Mouse (Mus musculus): ENCODE results near the gene Hcn1. TPM values are rescaled to one million over a fixed set of nuclear protein-coding genes. Genes with fewer than 3 reads are reported as not detected.

Gene Hcn1
- total RNA-seq (2021): under 1 TPM; 0.03 to 0.06 TPM
- long read RNA-seq, experiment 1: 0 reads
- long read RNA-seq, experiment 2: 0 reads

DNA sequence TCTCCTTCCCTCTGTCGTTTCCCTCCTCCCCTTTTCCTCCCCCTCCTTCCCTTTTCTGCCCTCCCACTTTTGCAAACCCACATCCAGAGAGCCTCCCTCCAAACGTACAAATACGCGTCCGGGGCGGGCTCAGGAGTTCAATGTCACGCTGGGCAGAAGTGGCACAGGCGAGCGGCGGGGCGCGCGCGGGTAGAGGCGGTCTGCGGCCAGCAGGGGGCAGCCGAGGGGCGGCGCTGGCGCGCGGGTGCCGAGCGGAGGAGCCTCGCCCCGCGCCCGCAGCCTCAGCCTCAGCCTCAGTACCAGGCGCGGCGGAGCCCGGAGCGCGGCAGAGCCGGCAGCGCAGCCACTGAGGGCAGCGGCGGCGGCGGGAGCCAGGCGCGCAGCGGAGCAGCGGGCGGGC lies at the start of gene Hcn1:
Hcn1 (plus strand) TSS at position 140 of the 400 bp plus-strand sequence.
- peak; percentile 76 to 77 for DNase-seq (ENCODE audit: low spot score in 2 of 2)

DNA sequence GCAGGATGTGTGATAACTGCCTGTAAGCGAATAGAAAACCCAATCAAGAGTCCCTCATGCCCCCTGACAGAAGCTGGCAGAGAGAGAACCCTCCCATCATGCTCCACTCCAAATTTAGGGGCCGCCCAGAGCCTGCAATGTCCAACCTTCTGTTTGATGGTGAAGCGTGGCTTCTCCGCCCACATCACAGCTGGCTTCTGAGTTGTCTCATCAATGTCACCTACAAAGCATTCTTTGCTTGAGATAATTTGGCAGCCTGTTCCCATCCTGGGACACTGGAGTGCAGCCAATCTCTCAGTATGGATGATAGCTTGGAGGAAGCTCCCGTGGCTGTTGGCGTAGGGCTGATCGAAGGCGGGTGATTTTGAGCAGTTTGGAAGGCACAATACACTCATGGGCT lies 34.9 kb upstream of the Hcn1 start:
- no peak for DNase-seq (ENCODE audit: low spot score in 2 of 2)

DNA sequence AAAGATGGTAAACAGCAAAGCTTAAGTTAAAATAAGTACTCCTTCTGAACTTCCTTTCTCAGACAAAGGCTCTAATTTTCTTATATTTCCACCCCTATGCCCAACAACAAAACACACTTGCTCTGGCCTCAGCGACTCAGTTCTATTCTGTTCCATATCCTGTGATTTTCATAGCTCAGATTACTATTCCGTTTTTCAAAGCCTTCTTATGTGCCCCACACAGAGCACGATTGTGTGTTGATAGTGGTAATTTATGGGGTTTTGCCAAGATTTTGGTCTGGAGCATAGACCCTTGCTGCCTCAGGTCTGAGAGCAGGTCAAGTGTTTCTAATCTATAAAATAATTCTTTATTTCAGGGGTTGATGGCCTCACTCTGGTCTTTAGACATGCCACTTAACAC lies 30.4 kb upstream of the Hcn1 start:
- DNase-seq (ENCODE audit: low spot score in 2 of 2): no peak

DNA sequence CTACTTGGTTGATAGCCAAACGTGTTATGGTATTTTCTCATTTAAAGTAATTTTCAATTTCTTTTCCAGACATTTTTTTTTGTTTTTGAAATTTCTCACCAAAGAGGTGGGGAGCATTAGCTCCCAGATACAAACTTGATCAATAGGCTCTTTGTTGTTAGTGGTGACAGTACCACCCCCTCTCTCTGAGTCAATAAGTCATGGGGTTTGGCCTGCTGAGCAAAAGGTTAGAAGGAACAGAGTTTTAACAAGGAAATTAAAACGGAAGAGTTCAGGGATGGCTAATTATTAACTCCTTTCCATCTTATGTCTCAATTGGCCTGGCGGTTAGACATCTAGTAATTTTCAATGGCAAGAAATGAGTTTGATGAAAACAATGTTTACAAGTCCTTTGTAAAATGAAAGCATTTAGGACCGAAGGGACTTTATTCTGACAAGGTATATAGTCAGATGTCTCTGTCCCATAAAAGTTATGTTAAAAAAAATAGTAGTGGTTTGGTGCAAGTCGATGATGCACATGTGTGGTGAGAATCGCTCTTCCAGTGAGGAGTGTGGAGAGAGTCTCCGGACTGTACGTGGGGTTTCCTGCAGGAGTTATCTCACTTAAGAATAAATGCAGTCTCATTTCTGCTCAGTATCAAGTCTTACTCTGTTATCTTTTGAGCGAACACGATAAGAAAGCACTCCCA lies 7.5 kb upstream of the Hcn1 start:
- no peak for DNase-seq (ENCODE audit: low spot score in 2 of 2)

DNA sequence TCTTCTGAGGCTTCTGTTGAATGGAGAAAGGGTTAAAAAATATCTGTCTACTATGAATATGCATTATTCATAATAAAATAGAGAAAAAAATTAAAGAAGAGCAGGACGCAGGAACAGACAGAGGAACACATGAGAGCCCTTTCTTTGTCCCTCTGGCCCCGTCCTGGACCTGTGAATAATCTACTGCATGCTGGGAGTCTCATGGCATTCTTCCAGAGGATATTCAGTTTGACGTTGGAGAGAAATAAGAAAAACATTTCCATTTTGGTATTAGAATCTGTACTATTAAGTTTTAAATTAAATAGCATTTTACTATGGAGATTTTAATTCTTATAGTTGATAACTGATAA lies 7.0 kb upstream of the Hcn1 start:
- no peak for DNase-seq (ENCODE audit: low spot score in 2 of 2)

DNA sequence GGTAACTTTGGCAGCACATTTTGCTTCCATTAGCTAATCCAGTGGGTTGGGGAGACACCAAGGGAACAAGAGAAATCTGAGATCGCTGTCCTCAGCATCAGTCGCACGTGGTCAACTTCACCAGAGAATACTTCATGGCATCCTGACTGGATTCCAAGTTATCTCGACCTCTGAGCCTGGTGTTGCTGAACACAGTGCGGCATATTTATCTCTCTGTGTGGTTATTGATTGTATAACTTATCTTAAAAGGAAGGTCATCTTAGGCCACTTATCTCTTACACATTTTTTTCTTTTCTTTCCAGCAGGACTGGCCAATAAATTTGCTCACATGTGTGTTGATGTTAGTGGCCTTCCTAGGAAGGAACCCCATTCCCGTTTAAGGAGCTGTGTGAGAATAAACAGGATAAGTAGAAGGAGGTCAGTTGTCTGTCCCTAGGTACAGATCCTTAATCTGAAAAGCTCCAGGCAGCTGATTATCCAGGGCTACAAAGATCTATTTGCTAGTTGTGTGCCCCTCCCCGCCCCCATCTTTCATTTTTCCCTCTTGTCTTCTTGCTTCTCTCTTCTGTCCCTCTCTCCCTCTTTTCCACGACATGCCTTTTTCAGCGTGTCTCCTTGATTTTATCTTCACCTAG lies 672 bp upstream of the Hcn1 start:
- DNase-seq (ENCODE audit: low spot score in 2 of 2): no peak

DNA sequence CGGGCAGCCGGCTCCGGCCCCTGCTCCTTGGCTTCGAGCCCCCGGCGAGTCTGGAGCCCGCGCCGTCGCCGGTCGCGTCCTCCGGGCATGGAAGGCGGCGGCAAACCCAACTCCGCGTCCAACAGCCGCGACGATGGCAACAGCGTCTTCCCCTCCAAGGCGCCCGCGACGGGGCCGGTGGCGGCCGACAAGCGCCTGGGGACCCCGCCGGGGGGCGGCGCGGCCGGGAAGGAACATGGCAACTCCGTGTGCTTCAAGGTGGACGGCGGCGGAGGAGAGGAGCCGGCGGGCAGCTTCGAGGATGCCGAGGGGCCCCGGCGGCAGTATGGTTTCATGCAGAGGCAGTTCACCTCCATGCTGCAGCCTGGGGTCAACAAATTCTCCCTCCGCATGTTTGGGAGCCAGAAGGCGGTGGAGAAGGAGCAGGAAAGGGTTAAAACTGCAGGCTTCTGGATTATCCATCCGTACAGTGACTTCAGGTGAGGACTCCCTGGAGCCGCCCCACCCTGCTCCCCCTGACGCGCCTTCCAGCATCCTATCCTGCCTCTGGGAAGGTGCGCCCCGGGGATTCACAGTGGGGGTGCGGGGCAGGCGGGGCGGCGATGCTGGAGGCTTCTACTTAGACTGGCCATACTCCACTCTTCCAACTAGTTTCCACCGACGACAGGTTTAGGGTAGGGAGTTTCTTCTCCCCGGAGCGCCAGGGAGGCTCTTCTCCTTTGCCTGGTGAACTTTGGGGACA lies 668 bp downstream of the Hcn1 start:
- DNase-seq (ENCODE audit: low spot score in 2 of 2): peak in 1 of 2 experiments; percentile 21

DNA sequence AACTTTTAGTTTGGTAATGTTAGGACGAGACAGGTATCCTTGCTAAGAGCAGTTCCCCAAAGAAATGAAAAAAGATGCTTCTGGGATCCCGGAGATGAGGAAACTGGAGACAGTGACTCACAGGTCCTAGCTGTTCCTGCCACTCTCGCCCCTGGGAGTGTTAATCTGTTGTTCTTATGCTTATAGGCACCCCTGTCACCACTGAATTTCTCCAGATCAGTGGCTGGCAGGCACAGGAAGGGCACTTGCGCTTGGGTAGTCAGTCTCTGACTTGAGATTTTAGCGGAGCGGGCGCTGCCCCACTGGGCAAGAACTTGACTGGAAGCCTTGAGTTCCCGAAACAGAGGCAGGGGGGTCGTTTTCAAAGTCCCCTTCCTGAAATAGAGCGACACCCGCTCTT lies 1.3 kb downstream of the Hcn1 start:
- DNase-seq (ENCODE audit: low spot score in 2 of 2): no peak

DNA sequence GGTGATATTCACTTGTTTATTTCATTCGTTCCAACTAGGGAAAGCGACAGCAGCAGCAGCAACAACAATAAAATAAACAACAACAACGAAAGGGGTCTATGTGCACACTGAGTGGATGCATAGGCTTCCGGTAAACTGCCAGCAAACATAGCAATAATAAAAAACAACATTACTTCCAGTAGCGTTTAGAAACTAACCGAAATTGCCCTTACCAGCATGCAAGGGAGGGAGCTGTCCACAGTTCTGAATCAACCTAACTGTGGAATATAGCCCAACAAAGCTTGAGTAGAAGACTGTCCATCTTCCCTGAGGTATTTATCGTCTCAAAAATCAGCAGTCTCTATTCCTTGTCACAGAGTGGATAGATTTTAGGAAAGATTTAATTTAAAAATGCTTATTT lies 2.0 kb downstream of the Hcn1 start:
- DNase-seq (ENCODE audit: low spot score in 2 of 2): peak in 1 of 2 experiments; percentile 4

DNA sequence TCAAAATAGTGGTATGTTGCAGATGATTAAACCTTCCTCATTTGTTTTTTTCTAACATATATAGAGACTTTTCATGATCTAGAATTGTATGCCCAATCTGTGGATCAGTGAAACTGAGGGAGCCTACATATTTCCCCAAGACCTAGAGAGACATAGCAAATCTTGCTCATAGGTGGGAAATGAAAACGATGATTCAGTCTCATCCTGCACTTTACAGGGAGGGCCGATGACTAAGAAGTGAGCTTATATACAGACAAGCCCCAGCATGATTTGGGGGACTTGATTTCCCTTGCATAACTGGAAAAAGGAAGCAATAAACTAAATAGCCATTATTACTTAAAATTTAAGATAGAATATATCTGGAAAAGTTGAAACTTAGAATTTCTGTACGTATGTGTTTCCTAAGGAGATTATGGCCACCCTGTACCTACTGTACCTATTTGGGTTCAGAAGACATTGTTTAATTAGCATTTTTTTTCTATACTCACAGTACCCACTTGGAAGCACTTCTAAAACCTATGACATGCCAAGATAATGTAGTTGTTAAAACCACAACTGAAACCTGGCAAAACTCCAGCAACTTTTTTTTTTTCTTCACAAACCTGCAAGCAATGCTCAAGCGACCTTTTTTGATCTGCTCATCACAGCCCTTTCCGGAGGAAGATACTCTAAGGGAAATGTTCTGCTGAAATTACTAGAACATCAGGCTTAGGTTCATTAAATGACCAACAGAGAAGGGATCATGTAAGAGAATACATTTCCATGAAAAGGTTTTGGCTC lies 3.0 kb downstream of the Hcn1 start:
- DNase-seq (ENCODE audit: low spot score in 2 of 2): no peak

DNA sequence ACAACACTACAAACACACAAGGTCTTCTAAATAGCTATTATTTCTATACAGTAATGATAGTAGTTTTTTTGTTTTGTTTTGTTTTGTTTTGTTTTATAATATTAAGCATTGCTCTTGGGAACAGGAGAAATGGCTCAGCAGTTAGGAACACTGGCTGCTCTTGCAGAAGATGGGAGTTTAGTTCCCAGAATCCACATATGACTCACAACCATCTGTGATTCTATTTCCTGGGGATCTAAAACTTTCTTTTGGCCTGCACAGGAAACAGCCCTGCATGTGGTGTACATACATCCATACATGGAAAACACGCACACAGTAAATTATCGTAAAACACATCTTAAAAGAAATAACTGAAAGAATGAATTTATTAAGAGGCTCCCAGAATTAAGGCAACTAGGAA lies 9.8 kb downstream of the Hcn1 start:
- DNase-seq (ENCODE audit: low spot score in 2 of 2): no peak

DNA sequence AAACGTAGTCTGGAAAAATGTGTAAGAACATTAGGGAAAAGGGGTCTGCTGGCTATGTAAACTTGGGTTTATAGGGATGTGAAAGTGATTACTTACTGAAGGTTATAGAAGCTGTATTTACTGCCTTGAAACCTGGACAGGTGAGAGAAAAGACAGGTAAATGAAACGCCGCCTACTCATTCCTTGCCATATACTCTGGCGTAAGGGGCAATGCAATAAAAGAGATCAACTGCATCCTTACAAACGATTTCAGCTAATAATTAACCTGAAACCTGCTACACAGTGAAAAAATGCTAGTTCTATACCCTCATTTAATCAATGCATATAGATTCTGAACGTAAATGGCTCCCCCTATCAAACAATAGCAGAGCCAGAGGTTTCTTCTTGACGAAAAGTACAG lies 17.4 kb downstream of the Hcn1 start:
- DNase-seq (ENCODE audit: low spot score in 2 of 2): no peak

DNA sequence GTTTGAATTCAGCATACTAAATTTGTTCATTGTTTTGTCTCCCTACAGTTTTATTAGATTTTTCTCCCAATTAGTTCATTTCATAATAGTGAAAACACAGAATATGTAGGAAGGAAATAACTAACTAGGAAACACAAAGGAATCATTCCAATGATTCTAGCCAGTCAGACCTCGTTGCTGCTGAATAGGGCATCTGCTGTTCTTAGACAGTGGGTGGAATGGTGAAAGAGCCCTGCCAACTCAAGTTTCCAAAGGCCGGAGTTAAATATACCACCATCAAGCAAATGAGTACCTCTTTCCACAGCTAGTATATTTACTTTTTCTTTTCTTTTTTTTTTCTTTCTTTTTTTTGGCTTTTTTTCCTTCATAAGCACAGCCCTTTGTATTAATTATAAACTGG lies 55.4 kb downstream of the Hcn1 start:
- no peak for DNase-seq (ENCODE audit: low spot score in 2 of 2)

DNA sequence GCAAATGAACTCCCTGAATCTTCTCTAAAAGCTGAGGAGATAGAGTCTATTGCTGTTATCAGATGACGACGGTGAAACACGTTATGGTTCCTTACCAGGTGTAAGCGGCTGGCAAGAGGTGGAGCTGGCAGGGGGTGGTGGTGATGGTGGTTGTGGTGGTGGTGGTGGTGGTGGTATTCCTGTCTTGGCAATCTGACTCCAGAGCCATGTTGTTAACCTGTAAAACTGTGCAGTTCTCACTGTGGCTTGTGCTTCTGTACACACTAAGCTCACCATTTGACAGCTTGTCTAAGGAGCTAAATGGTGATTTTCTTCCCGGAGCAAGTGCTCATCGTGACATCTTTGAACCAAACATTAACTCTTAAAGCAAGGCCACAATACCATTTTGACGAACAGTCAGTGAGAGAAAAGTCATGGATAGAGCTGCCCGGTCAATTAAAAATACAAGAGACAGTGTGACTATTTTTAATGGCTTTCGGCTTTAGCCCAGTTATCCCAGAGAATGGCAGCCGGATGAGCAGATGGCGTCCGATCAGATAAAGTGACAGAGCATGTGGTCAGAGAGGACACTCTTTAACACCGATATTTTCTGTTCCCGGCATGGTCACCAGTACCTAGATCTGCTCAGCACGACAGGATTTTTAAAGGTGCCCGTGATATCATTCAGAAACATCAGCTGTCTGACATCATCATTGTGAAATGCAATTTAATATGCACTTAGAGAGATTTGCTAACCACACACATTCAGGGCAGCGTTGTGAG lies 56.5 kb downstream of the Hcn1 start:
- no peak for DNase-seq (ENCODE audit: low spot score in 2 of 2)

DNA sequence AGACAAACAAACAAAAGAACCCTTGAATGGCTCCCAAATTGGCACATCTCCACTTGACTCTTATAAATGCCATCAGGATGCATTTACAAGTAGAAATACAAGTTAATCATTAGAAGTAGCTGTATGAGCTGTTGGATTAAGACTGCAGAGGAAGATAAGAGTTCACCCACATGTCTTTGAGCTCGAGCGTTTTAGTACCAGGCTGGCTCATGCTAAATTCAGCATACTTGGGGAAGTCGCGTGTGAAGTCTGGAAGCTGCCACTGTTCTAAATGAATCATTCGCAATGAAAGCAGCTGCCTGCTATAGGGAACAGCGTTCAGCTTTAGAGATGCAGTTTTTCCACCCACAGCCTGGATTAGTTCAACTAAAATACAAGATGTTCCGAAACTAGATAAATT lies 57.4 kb downstream of the Hcn1 start:
- DNase-seq (ENCODE audit: low spot score in 2 of 2): no peak

DNA sequence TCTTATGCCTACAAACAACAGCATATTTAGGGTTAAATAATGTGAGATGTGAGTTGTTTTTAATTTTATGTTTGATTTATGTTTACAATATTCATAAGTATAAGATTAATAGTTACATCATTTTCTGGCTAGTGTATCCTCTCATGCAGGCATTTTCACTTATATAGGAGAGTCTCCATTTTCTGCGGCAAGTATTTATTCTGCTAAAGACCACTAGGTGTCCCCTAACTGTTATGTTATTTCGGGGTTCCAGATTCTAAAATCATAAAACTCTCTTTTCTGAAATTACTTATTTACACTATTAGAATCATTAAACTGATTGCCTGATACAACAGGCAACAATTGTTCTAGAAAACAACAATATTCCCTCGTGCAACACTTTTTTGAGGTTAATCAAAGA lies 60.5 kb downstream of the Hcn1 start:
- DNase-seq (ENCODE audit: low spot score in 2 of 2): no peak

DNA sequence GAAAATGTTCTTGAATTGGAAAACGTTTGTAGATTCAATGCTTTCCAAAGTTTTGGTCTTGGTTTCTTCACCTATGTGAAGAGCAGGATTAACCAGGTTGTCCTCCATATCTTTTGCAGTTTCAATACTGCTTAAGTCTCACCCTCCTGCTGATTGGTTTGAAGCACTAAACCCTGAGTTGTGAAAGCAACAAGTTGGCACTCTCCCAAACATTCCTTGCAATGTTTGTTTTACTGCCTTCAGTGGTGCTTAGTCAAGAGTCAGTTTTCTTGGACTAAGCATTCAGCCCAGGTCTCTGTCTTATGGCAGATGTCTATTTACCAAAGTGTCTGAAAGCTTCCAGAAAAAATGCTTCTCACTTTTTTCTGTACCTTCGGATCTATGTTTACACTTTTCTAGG lies 67.2 kb downstream of the Hcn1 start:
- no peak for DNase-seq (ENCODE audit: low spot score in 2 of 2)

DNA sequence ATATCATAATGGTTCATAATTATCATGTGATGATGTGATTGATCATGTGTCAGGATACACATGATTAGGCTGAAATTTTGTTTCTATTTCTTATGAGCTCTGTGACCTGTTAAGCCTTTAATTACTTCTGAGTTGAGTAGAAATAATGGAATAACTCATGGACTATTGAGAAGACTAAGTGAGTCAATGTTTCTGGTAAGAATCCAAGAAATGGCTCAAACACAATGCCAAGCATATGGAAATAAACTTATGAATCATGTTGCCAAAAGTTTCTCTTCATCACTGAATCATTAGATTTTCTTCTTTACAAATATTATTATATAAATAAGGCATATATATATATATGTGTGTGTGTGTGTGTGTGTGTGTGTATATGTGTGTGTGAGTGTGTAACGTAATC lies 69.7 kb downstream of the Hcn1 start:
- no peak for DNase-seq (ENCODE audit: low spot score in 2 of 2)

DNA sequence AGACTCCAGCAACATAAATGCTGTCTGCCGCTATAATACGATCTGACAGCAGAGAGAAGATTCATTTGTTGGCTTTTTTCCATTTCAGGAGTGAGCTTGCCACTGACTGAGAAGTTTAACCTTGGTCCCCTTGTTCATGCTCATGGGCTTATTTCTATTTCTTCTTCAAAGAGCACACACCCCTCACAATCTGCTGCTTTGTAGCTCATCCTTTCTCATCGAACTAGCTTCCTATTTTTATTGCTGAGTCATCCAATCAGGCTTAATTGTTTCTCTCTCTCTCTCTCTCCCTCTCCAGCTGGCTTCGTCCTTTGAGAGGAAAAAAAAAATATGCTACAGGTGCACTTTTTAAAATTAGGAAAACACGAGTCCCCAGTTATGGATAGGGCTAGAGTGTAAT lies 74.3 kb downstream of the Hcn1 start:
- DNase-seq (ENCODE audit: low spot score in 2 of 2): no peak

DNA sequence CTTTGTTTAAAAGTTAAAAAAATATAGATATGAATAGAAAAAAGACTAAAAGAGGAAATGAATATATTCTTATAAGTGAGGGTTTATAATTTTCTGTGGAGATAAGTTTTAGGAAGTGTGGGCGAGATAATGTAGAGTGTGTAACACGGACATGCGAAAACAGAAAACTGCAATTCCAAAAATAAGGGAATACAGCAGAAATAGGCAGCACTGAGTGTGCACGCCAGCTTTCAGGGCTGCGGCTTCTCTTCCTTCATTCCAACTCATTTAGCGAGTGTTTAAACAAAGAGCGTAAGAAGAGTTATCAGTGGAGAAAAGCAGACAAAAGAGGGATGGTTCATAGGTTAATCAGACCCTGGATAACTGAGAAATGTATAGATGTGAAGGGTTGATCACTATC lies 85.5 kb downstream of the Hcn1 start:
- DNase-seq (ENCODE audit: low spot score in 2 of 2): no peak

DNA sequence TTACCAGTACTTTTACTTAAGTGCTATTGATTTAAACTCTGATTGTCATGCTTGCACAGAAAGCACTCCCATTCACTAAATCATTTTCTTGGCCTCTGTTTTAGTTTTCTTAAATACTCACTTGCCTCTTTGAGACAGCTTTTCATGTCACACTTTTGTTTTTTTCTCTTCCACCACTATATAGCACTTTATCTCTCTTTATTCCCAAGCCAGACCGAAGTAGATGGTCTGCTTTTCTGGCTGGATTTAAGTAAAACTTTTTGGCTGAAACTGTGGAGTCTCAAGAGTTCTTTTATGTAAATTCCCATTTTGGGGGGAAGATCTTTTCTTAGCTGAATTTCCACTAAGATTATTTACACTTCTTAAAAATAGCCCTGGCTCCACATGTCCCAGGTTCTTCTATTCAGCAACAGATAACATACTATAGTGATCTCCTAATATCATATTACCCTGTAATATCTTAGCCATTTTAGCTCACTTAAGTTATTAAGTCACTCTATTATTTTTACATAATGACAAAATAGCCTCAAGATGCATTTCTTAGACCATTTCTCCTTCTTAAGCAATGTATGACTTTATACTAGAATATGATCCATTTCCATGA lies 92.7 kb downstream of the Hcn1 start:
- DNase-seq (ENCODE audit: low spot score in 2 of 2): no peak

Measured in adrenal gland, adult 18-20 months (tissue).